Mouse (Mus musculus): ENCODE measurements at regions not wholly inside any gene's neighbourhood (a gene's known extent, or its start where the extent isn't known, plus 50 kb on each side); places are given as distances from the start of the nearest gene placed in this dataset.

DNA sequence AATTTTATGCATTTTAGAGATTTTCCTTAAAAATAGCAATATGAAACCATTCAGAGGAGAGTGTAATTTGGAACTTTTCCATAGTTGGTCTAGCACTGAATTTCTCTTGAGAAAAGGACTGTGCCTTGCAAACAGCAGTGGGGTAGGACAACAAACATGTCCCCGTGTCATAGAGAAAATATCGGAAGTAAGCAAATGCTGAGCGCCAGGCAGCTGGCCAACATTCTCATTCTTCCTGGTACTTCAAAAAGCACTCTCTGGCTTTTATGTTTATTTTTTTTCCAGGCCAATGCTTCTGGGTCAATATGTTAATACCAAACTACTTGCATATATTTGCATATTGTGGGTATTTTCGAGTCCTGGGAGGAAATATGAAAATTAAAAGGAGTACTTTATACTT, 568.5 kb downstream of the Btbd3 start:
- DNase-seq (ENCODE audit: low read depth, low spot score), result no peak

DNA sequence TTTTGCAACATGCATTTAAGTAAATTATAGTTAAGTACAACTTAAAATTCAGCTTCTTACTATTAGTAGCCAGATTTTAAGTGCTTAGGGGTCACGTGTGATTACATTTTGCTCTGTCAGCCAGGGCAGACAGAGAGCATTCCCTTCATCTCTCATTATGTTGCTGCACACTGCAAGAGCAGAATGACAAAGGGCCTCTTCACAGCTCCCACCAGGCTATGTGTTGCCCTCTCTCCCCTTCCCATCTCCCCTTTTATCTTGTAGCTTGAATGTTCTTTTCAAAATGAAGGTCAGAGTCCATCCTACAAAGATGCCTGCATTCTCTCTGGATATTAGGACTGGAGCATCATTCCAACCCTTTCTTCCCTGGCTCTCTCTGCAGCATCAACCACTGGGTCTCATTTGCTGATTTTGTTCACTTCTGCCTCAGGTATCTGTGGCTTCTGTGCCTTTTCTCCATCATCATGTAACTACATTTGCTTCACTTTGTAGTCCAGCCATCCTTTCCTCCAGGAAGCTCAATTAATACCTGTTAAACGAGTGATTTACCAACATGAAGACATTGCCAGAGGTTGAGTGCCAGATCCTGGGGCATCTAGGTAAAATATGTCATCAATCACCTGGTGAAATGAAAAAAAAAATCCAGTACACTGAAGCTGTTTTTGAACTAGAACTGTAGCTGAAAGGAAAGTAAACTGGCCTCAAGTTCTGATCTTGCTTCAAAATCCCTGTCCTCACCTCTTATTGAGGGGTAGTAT, 571.6 kb downstream of the Btbd3 start:
- DNase-seq (ENCODE audit: low read depth, low spot score), result peak; percentile 4

DNA sequence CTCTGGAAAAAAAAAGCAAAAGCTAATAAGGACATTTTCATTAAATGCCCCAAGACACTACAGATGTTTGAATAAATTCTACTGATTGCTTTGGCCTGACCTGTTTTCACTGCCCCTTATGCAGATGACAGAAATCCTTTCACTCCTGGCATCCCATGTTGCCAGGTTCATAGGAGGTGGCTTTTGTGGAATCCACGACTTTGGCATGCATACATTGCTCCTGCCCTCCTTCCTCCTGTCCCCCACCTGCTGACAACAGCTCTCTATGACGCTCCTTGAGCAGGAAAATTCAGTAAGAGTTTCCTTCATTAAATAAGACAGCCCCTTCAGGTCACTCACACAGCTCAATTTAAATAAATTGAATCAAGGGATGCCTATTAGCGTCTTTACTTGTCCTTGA, 582.5 kb downstream of the Btbd3 start:
- no peak for DNase-seq (ENCODE audit: low read depth, low spot score)

DNA sequence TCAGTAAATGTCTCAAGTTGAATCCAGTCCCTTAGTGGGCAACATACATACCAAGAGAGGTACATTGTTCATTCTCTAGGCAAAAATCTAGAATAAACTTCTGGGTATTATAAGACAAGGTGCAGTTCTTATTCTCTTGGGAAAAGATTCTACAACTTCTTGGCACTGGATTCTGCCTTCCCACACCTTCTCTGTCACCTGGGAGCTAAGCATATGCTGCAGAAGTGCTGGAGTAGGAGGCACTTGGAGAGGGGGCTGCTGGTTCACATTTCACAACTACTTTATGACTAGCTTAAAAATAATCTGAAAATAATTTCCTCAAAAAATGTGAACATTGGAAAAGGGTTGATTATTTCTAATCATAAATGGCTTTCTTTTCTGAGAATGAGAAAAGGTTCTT, 602.8 kb downstream of the Btbd3 start:
- no peak for DNase-seq (ENCODE audit: low read depth, low spot score)

DNA sequence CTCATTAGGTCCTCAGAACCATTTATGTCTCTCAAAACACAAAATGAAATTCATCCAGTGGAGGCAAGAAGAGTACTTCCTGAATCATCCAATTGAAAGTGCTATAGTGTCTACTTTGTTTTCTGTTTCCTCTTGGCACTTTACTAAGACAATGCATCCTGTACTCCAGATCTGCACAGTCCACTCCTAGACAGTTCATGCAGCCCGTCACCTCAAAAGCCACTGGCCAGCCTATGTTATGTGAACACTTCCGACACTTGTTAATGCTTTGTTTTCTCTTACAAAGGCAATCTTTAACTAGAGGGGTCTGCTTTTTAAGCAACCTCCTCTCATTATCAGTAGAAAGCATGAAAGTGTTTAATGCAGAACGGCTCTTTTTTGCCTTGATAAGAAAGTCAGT, 597.1 kb upstream of the Sptlc3 start:
- no peak for DNase-seq (ENCODE audit: low read depth, low spot score)

DNA sequence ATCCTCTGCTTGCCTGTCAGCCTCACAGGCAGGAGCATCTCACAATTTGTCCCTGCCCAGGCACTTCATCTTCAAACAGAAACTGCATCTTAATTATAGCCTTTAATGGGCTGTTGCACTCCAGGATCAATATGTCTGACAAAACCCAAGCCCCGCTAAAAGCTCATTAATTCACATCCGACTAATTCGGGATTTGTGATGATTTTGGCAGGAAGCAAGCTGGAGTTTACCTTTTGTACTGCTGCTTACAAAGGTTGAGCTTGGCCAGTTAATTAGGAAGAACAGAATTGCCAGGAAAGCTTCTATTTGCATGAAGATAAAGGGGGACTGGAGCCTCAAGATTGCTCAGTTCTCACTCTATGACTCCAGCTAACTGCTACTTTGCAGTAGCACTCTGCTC, 596.6 kb upstream of the Sptlc3 start:
- DNase-seq (ENCODE audit: low read depth, low spot score), result no peak

DNA sequence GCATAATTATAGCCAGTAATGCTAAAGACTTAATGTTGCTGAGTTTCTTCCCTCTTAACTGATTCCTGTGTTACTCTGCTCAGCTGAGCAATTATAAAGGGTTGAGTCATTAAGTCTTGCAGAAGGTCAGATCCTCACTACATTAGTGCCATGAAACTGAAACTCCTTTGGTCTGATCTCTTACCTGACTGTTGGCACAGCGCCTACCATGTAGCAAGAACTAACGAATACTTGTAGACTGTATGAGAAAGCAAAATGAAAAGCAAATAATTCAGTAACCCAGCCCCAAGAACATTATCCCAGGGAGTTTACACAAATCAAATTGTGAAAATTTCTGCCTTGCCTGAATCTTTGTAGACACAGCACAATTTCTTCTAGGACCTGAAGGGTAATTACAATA, 556.5 kb upstream of the Sptlc3 start:
- DNase-seq (ENCODE audit: low read depth, low spot score), result no peak

DNA sequence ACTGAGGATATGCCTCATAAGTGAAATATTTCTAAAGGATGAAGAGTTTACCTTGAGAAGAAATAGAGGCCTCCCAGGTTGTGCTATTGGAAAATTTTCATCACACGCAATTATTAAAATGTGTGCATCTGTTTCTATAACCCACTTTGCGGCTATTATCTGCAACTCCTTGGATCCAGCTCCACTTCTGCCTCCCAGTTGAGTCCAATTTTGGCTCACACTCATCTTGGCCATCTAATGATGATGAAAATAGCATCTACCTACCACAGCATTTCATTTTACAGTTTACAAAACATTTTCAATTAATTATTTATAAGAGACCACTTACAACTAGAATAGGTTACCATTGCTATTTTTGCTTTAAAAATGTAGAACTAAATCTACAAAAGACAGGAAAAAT, 554.3 kb upstream of the Sptlc3 start:
- no peak for DNase-seq (ENCODE audit: low read depth, low spot score)

DNA sequence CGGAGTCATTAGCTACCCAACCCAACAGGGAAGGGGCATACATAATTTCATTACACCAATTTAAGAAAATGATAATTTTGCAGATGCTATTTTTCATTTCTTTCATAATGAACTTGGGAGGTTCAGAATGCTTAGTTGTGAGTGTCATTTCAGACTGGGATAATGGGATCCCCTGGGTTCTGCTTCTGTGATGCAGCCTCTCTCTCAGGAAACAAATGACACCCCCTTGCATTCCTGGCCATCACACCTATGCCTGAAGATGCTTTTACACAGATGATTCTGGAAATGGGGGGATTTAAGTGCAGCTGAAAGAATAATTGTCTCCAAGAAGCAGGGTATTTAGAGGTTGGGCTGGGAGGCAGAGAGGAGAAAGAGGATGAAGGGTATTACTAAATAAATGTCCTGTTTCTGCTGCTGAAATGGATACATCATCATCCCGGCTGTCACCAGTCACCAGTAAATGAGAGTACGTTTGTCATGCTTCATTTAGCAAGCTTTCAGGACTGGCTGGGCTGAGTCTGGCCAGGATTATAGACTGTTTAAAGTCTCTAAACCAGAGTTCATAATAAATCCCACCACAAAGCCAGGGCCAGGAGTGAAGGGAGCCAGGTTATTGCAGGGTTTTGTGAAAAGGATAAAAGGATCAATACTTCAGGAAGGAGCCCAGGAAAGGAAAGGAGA, 527.5 kb upstream of the Sptlc3 start:
- no peak for DNase-seq (ENCODE audit: low read depth, low spot score)

DNA sequence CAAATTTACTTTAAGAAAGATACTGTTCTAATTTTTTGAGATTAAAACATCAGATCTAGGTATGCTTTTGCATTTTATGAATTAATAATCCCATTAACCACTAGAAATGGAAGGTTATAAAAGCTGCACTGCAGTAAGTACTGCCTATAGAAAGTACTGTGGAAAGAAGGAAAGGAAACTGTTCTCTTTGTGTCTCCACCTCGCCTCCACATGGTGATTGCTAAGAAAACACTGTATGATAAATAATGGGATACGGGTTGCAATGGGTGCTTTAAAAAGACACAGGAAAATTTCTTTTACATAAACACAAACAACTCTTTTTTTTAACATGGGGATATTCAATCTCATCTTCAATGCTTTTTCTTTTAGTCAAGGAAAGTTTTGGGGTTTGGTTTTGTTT, 519.2 kb upstream of the Sptlc3 start:
- no peak for DNase-seq (ENCODE audit: low read depth, low spot score)

DNA sequence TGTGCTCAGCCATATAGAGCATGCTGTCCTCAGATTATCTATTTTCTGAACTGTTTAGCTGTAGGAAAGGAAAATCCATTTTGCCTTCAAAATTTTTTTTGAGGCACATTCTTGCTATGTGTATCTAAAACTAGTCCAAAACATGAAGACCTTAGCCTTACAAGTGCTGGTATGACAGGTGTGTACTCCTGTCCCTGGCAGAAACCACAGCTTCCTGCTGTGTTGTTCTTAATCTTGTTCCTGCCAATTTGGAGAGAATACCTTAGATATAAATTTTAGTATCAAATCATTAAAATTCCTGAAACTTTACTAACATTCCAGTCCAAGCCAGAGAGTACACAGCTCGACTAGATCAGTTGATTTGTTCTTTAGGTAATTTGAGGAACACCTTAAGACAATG, 503.7 kb upstream of the Sptlc3 start:
- DNase-seq (ENCODE audit: low read depth, low spot score), result no peak

DNA sequence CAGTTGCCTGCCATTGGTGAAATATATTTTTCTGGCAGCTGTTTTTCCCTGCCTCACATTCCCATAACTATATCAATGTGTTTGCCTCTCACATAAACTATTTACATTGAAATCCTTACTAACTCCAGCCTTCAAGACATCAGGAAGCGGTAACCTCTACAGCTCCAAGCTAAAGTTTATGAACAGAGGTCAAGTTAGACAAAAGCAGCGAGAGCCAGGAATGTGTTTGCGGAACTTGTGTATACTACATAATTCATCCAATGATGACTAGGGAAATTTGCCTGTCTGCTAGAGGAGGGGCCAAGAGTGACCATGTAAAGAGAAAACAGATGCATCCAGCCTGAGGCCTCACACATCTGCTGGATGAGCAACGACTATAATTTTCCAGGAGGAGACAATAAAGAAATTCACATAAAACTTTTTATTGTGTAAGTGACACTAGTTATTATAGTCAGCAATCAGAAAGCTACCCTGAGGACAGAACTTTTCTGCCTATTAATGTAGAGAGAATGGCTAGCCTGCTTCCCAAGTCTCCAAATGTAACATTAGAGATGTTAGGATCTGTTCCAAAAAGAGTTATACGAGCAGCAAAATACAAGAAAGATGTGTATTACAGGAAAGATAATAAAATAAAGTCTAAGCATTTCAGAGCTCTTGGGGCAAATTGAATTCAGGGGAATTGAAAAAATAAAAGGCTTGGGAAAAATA, 461.5 kb upstream of the Sptlc3 start:
- peak; percentile 36 for DNase-seq (ENCODE audit: low read depth, low spot score)

DNA sequence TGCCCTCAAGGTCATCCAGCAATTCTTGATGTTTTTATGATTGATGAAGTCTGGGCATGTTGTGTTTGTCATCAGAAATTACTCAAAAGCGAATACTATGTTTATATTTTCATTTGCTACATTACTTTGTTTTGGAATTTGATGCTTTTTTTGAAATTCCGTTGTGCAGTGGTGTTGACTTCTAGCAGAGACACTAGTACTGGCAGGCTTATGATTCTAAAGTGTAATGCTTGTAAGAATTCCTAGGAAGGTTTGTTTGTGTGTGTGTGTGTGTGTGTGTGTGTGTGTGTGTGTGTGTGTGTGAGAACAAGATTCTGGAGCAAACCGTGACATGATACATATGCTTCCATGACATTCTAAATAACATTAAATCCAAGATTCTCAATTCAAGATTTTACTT, 458.9 kb upstream of the Sptlc3 start:
- no peak for DNase-seq (ENCODE audit: low read depth, low spot score)

DNA sequence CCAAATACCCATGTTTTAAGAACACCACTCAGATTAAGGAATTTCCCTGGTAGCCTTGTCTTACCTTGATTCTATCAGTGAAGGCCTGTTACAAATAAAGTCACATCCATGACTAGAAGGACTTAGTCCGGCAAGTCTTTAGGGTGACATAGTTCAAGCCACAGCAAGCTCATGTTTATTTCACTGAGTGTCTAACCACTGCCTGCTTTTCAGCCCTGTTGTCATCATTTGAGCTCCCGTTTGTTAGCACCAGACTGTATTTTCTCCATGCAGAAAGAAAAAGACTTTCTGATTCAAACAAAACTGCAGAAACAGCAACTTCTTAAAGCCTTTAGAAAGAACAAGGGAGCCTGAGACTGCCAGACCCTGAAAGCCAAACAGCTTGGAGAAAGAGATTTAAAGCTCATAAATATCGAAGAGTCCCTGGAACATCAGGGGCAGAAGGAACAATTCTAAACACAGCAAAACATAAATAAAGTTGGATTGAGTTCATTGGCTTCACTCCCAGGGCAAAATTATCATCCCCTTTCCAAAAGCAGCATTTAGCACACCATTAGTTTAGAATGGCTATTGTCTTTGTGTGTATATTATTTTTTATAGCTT, 451.9 kb upstream of the Sptlc3 start:
- no peak for DNase-seq (ENCODE audit: low read depth, low spot score)

DNA sequence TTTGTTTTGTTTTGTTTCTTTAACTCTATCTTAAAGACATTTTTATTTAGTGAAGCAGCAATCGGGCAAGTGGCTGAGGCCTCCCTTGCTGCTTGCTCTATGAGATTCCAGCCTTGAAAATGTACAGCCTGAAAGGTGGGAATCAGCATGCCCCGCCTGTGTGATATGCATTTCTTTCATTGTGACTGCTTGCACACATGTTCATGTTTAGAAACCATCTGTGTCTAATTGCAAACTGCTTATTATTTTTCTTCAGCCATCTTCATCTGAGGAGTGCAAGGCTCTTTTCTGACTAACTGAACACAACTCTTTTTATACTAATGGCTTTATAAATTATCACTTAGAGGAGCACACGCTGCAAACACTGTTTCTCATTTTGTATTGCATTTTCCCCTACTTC, 449.0 kb upstream of the Sptlc3 start:
- DNase-seq (ENCODE audit: low read depth, low spot score), result no peak

DNA sequence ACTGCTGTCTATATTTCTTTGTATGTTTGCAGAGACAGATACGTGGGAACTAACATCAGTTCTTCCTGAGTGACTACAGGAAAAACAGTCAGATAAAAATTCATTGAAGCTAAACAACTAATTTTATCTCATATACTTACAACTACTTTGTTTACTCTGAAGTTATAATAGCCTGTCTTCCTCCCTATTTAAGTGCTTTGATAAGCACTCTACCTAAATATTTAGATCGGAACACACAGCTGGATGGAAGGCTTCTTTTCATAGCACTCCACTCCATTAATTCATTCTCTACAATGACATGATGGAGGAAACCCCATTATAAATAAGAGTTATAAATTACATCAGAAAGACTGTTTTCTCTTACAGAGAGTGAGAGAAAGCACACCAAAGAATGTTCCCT, 438.5 kb upstream of the Sptlc3 start:
- no peak for DNase-seq (ENCODE audit: low read depth, low spot score)

DNA sequence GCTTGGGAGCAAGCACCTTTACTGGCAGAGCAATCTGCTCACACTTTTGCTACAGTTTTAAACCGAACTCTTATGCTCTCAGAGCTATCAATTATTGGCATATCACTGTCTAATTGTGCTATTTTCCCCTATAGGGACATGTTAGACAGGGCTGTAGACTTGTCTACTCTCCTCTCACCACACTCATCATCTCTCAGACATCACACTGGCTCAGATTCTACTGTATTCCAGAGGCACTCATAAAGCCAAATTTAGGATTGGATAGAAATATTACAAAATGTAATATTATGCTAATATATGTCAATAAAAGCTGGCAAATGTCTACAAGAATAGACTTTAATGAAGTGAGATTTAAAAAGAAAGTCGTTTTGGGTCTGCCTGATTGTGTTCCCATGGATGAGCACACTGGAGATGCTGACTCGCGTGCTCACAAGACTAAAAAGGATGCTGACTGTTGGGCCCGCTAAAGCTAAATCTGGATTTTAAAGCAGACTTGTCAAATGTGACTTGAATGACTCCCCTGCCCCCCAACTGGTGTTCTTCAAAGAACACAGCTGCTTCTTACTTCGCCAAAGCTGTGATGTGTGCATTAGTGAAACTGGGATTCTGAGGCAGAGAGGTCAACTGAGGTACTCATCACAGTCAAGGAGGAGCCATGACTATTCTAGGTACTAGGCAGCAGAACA, 424.3 kb upstream of the Sptlc3 start:
- DNase-seq (ENCODE audit: low read depth, low spot score), result no peak

DNA sequence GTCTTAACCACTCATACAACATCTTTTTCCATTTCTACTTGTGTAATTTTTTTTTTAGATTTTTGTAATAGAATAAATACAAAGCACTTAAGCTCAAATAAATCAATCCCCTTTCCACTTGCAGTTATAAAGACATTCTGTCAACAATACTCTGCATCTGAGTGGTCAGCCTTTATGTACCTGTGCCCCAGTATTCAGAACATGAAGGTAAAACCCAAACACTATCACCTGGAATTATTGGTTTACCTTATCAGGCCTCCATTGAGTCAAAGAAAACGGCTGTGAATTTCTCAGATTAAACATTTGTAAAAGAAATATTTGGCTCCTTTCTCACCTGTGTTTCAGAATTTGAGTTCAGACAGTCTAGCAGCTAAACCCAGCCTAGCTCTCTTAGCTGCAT, 422.0 kb upstream of the Sptlc3 start:
- no peak for DNase-seq (ENCODE audit: low read depth, low spot score)

DNA sequence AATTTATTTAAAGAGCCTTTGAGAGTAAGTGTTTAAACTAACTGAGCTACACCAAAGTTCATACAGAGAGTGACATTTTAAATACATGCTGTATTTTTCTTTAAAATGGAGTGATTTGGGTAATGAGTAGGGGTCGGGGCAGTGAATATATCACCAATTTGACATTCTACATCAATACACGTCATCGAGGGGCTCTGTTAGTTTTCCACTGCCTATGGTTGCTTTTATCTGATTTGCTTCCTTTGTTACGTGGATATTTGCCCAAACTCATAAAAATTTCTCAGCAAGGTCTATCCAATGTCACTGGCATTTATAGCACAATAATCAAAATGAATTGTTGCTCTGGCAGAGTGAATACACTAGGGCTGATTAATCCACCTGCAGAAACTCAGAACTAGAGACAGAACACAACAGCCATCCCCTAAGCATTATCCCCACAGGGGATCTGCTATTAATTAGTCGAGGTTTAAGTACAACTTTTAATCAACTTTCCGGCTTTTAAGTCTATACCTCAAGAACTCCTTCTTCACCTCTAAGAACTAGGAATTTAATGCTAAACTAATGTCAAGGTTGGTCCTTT, 400.1 kb upstream of the Sptlc3 start:
- DNase-seq (ENCODE audit: low read depth, low spot score), result no peak

DNA sequence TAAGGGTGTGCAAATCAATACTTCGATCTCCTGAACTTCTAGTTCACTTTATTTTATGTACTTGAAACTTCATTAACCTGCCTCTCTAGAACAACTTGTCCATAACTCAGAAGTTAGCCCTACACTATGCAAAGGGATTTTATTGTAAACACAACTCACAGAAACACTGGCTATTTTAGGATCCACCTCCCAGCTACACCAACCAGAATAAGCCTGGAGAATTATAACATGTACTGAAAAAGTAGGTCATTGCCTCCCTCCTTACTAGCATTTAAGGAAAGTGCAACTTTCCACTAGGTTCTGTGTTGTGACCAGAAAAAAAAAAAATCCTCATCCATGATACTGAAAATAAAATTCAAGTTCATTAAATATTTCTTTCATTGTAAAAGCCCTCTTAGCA, 382.0 kb upstream of the Sptlc3 start:
- DNase-seq (ENCODE audit: low read depth, low spot score), result no peak

DNA sequence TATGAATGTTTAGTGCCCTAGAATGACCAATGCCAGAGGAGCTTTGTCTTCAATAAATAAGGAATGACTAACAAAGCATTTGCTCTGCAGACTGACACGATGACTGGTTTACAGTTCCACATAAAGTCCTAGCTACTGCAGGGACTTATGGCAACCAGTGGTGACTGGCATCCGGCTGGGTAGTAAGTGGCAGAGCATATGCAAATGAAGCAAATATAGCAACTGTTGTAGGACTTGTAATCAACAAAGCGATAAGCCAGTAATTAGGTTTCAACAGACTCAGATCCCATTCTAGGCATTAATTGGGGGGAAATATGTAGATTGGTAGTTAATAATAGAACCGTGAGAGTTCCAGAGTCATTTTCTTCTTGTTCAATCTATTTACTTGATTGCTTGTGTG, 379.2 kb upstream of the Sptlc3 start:
- DNase-seq (ENCODE audit: low read depth, low spot score), result no peak

DNA sequence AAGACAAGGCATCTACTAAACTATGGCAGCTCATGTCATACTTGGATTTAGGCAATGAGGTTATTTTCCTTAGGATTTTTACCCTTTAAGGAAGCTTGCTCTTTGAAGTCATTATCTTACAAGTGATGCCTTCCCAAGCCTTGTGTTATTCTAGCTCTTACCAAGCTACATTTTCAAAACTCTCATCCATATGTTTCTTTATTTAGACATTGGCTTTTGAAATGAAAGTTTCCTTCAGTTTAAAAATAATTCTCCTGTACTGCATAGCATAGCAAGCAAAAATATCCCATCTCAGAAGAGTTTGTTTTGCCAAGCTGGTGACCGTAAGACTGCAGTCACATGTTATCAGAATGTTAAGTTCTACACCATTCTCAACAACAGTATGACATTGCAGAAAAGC, 372.8 kb upstream of the Sptlc3 start:
- DNase-seq (ENCODE audit: low read depth, low spot score), result no peak
